Mouse (Mus musculus) liver, embryonic 14.5 days (tissue): ENCODE data around the gene Dnaja1.

ENCODE experiments used
- CTCF ChIP-seq: IDR thresholded peaks from 2 replicates; pipeline ENCODE4 v1.5.1; 2016; ENCODE audit warnings: antibody characterized with exemption, low read depth, control low read depth
- EP300 ChIP-seq: IDR thresholded peaks from 2 replicates; pipeline ENCODE4 v1.6.1; 2016; ENCODE audit warnings: antibody characterized with exemption, low read depth

GRCm38 (mm10) chr4:40700216-40700615, 21.7 kb upstream of the Dnaja1 start:
- no peak for TF ChIP-seq CTCF
- TF ChIP-seq EP300: no peak
